ENCODE assay signal across 19 mouse cellular contexts in the genomic region with DNA sequence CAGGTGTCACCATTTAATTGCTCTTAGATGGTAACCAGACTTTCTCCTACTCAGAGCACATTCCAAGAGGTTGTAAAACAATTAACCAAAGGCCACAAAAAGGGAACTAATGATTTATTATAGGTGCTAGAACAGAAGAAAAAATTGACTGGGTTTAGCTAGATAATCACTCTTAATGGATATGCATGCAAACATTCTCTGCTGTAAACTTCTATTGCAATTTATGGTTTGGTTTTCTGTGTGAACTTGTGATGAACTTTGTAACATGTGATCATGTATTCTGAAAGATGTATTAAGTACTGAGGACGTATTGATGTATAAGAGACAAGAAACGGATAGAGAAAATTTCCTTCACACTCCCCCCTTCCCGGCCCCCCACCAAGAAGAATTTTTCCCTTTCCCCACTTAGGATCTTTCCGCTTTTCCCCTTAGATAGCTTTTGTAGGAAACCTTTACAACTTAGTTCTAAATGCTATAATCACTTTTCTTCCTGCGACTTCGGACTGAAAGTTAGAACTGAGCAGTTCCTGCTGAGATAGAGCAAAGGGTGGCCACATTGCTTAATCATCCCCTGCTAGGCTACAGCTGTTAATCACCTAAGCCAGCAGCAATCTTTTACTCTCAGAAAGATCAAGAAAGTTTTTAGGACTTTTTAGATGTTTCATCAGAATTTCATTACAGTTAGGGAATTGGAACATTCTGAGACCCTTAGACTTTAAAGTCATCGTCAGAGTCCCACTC.
"Had no signal": no experiment of that assay in that cellular context is flagged by ENCODE, and none has a peak within 500 bp of the region (broad histone marks: within the 10 kb centered on the region; RNA-seq: fewer than 3 reads in every experiment).

No protein-coding gene starts in this region.

- H3K4me2 ChIP-seq: lung, embryonic 15.5 days; midbrain, embryonic 12.5 days; midbrain, embryonic 15.5 days; neural tube, embryonic 13.5 days; neural tube, embryonic 15.5 days had no signal

- ATAC-seq: liver, postnatal 0 days; lung, postnatal 0 days; midbrain, embryonic 15.5 days had no signal

- H3K27me3 ChIP-seq: lung, embryonic 15.5 days; midbrain, embryonic 12.5 days; midbrain, embryonic 15.5 days had no signal

- H3K36me3 ChIP-seq: lung, embryonic 15.5 days; midbrain, embryonic 10.5 days; midbrain, embryonic 12.5 days; midbrain, embryonic 15.5 days; neural tube, embryonic 13.5 days; neural tube, embryonic 15.5 days had no signal

- DNase-seq: liver, postnatal 0 days; lung, adult 2 months; lung, postnatal 14 days; lung, postnatal 4 days; retina, postnatal 1 day; right cerebral cortex, adult 18-20 months; right cerebral cortex, postnatal 25 days; right cerebral cortex, postnatal 4 days; spleen, adult 18-20 months; thymus, adult 18-20 months; thymus, postnatal 14 days; thymus, postnatal 36 days had no signal

- H3K9ac ChIP-seq: liver, postnatal 0 days; lung, embryonic 15.5 days; midbrain, embryonic 12.5 days; midbrain, embryonic 15.5 days; neural tube, embryonic 13.5 days; neural tube, embryonic 15.5 days had no signal

- H3K4me3 ChIP-seq: lung, embryonic 15.5 days; midbrain, embryonic 10.5 days; midbrain, embryonic 12.5 days; midbrain, embryonic 15.5 days; neural tube, embryonic 13.5 days; neural tube, embryonic 15.5 days had no signal

- H3K9me3 ChIP-seq: lung, embryonic 15.5 days; midbrain, embryonic 10.5 days; midbrain, embryonic 12.5 days; midbrain, embryonic 15.5 days; neural tube, embryonic 13.5 days; neural tube, embryonic 15.5 days had no signal

- H3K4me1 ChIP-seq: lung, embryonic 15.5 days; midbrain, embryonic 12.5 days had no signal

- H3K27ac ChIP-seq: lung, embryonic 15.5 days; midbrain, embryonic 10.5 days; midbrain, embryonic 12.5 days; midbrain, embryonic 15.5 days; neural tube, embryonic 13.5 days; neural tube, embryonic 15.5 days had no signal
